Mouse (Mus musculus) forebrain, embryonic 14.5 days (tissue): ENCODE results near the gene Tpp1. TPM values are rescaled to one million over a fixed set of nuclear protein-coding genes. Genes with fewer than 3 reads are reported as not detected.
"Not testable (repeated sequence)": the region's sequence is repeated elsewhere in the genome, so short reads cannot be mapped to it uniquely, and the experiment has no call there.

Experiments used
- ATAC-seq: fragments of 200-750 bp; cut with Nextera tagmentation; 2 replicates; pipeline ENCODE4 v1.8.0; 2017; ENCODE audit warnings: mild to moderate bottlenecking, moderate library complexity
- DNase-seq: peaks from one replicate; pipeline ENCODE4 v3.0.0-alpha.2; 2015; ENCODE audit warnings: low spot score
- H3K27ac ChIP-seq: fragments of 300-500 bp; sonication (generic); 2 replicates; pipeline ENCODE4 v1.5.1; 2014; ENCODE audit warnings: low read depth, mild to moderate bottlenecking, control low read depth, low read length, moderate library complexity
- H3K27me3 ChIP-seq: fragments of 300-500 bp; sonication (generic); replicated peaks from 2 replicates; pipeline ENCODE4 v1.6.1; 2014; ENCODE audit warnings: low read length, control low read depth, mixed read lengths; ENCODE audit not compliant: control insufficient read depth, insufficient read depth
- H3K36me3 ChIP-seq: fragments of 300-500 bp; sonication (generic); 2 replicates; pipeline ENCODE4 v1.6.1; 2014; ENCODE audit warnings: low read length, control low read depth; ENCODE audit not compliant: control insufficient read depth, insufficient read depth
- H3K4me1 ChIP-seq: fragments of 300-500 bp; sonication (generic); 2 replicates; pipeline ENCODE4 v1.6.1; 2014; ENCODE audit warnings: antibody characterized with exemption, low read length, control low read depth; ENCODE audit not compliant: control insufficient read depth, insufficient read depth
- H3K4me2 ChIP-seq: fragments of 300-500 bp; sonication (generic); 2 replicates; pipeline ENCODE4 v1.6.1; 2014; ENCODE audit warnings: mild to moderate bottlenecking, control low read depth, low read length
- H3K4me3 ChIP-seq: fragments of 300-500 bp; sonication (generic); 2 replicates; pipeline ENCODE4 v1.5.1; 2014; ENCODE audit warnings: low read depth, low read length, control low read depth
- H3K9ac ChIP-seq: fragments of 300-500 bp; sonication (generic); 2 replicates; pipeline ENCODE4 v1.6.1; 2014; ENCODE audit warnings: mild to moderate bottlenecking, low read length, control low read depth, moderate library complexity
- H3K9me3 ChIP-seq: fragments of 300-500 bp; sonication (generic); replicated peaks from 2 replicates; pipeline ENCODE4 v1.6.1; 2016; ENCODE audit warnings: low read length, control low read depth, mixed read lengths; ENCODE audit not compliant: control insufficient read depth
- WGBS: fragments of 180-500 bp; shearing (Covaris S2); extraction: QIAGEN DNeasy Blood & Tissue Kit; methylation state at CpG from one replicate; pipeline ENCODE4 v1.1.7; 2014; 5-methylcytosine and 5-hydroxymethylcytosine counted together
- polyA plus RNA-seq: library from polyadenylated mRNA; unstranded; fragments of >200 nt; fragmentation: Nextera tagmentation; extraction: Ambion mirVana; gene quantifications from 2 replicates; pipeline ENCODE4 v1.2.1, GENCODE M21; 2014

Tpp1 gene
- polyA plus RNA-seq, 1 experiment from 2014 or later, result 44.3 TPM

GRCm38 (mm10) chr7:105743246-105743925 is 8.6 kb downstream of the Tpp1 start:
- not testable (repeated sequence) for H3K27me3 ChIP-seq, H3K27ac ChIP-seq, DNase-seq, H3K9me3 ChIP-seq, H3K4me1 ChIP-seq, ATAC-seq
- H3K36me3 ChIP-seq, result peaks cover 43% of the 10 kb centered on the region
- peak overlapping the region; percentile 86 for H3K4me2 ChIP-seq
- WGBS, result 31% methylated on average over 20 of the region's 20 CpGs
- H3K9ac ChIP-seq, result peak overlapping the region; percentile 93
- H3K4me3 ChIP-seq, result peak overlapping the region; percentile 98

DNA sequence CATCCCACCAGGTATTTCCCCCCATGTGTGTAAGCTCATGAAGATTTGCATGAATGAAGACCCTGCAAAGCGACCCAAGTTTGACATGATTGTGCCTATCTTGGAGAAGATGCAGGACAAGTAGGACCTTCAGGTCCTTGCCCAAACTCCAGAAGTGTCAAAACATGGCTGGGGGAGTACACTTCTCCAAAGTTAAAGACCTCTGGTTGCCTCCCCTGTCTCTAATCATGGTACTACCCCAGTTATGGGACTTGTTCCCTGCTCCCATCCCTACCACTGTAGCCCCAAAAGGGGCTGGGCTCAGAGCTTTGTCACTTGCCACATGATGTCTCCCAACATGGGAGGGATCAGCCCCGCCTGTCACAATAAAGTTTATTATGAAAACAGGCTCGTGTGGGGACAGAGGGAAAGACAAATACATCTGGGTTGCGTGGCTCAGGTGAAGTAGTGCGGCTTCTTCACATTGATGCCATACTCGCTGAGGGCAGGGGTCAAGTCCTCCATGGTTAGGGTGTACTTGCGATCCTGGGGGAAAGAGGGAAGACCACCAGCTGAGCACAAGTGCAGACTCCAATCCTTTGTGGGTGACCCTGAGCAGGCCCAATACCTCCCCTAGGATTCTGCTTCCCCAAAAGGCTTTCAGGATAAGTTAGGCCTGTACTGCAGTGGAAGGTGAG is 9.4 kb downstream of the Tpp1 start:
- H3K4me1 ChIP-seq, H3K9ac ChIP-seq, H3K9me3 ChIP-seq, H3K27me3 ChIP-seq, H3K27ac ChIP-seq, H3K4me3 ChIP-seq, H3K4me2 ChIP-seq, DNase-seq, ATAC-seq: not testable (repeated sequence)
- WGBS, result 76% methylated on average over 7 of the region's 7 CpGs
- H3K36me3 ChIP-seq, result peaks cover 39% of the 10 kb centered on the region

DNA sequence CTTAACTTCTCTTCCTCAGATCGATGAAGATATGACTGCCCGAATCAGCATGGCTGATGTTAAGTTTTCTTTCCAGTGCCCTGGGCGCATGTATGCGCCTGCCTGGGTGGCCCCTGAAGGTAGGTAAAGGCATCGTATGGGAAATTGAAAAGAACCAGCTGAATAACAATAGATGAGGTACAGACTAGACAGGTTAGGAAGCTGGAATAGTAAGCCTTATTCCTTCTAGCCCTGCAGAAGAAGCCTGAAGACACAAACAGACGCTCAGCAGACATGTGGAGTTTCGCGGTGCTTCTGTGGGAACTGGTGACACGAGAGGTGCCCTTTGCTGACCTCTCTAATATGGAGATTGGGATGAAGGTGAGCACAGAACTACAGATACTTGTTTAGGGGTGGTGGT is 10.1 kb downstream of the Tpp1 start:
- no peak overlapping the region for H3K9ac ChIP-seq
- ATAC-seq (no peak), DNase-seq (no peak)
- H3K4me1 ChIP-seq, result peaks cover 3% of the 10 kb centered on the region; the same call in 1 of the 2 replicates
- no peak overlapping the region for H3K4me3 ChIP-seq
- 92% methylated on average over 9 of the region's 9 CpGs for WGBS
- no peaks in the 10 kb centered on the region for H3K27me3 ChIP-seq
- H3K36me3 ChIP-seq, result peaks cover 35% of the 10 kb centered on the region
- no peak overlapping the region for H3K27ac ChIP-seq
- H3K9me3 ChIP-seq, result no peaks in the 10 kb centered on the region
- no peak overlapping the region for H3K4me2 ChIP-seq

- WGBS, result 84% methylated on average over 6 of the region's 6 CpGs
- Histone ChIP-seq H3K4me1 (peaks cover 3% of the 10 kb centered on the region; the same call in 1 of the 2 replicates), H3K4me2 (no peak overlapping the region), H3K4me3 (no peak overlapping the region), H3K9me3 (no peaks in the 10 kb centered on the region), H3K36me3 (peaks cover 32% of the 10 kb centered on the region), H3K9ac (no peak overlapping the region), H3K27ac (no peak overlapping the region), H3K27me3 (no peaks in the 10 kb centered on the region)
- ATAC-seq (no peak), DNase-seq (no peak)
These were observed 11.2 kb downstream of the Tpp1 start for GRCm38 (mm10) chr7:105740851-105741250.

GRCm38 (mm10) chr7:105740089-105740795 is 11.8 kb downstream of the Tpp1 start:
- peaks cover 3% of the 10 kb centered on the region; the same call in 1 of the 2 replicates for H3K4me1 ChIP-seq
- no peaks in the 10 kb centered on the region for H3K9me3 ChIP-seq
- H3K27ac ChIP-seq, result no peak overlapping the region
- H3K9ac ChIP-seq, result no peak overlapping the region
- no peak overlapping the region for H3K4me3 ChIP-seq
- DNase-seq (no peak), ATAC-seq (no peak)
- H3K36me3 ChIP-seq, result peaks cover 32% of the 10 kb centered on the region
- H3K4me2 ChIP-seq, result no peak overlapping the region
- no peaks in the 10 kb centered on the region for H3K27me3 ChIP-seq
- 83% methylated on average over 13 of the region's 13 CpGs for WGBS

GRCm38 (mm10) chr7:105738948-105739347 is 13.1 kb downstream of the Tpp1 start:
- Histone ChIP-seq H3K27me3 (no peaks in the 10 kb centered on the region), H3K27ac (no peak overlapping the region), H3K4me2 (no peak overlapping the region), H3K9ac (no peak overlapping the region; the same call in 1 of the 2 replicates), H3K4me3 (no peak overlapping the region), H3K36me3 (peaks cover 38% of the 10 kb centered on the region), H3K4me1 (peaks cover 3% of the 10 kb centered on the region; the same call in 1 of the 2 replicates), H3K9me3 (no peaks in the 10 kb centered on the region)
- peak; percentile 33 for DNase-seq
- WGBS, result 32% methylated on average over 3 of the region's 3 CpGs
- no peak for ATAC-seq

- Histone ChIP-seq H3K4me3 (no peak overlapping the region), H3K36me3 (peaks cover 45% of the 10 kb centered on the region), H3K9ac (no peak overlapping the region), H3K4me2 (peak overlapping the region; percentile 76), H3K4me1 (peaks cover 3% of the 10 kb centered on the region; the same call in 1 of the 2 replicates), H3K27me3 (no peaks in the 10 kb centered on the region), H3K27ac (no peak overlapping the region), H3K9me3 (no peaks in the 10 kb centered on the region)
- ATAC-seq, result no peak
- no peak for DNase-seq
- 81% methylated on average over 2 of the region's 2 CpGs for WGBS
These were observed 13.7 kb downstream of the Tpp1 start for GRCm38 (mm10) chr7:105738286-105738685.

DNA sequence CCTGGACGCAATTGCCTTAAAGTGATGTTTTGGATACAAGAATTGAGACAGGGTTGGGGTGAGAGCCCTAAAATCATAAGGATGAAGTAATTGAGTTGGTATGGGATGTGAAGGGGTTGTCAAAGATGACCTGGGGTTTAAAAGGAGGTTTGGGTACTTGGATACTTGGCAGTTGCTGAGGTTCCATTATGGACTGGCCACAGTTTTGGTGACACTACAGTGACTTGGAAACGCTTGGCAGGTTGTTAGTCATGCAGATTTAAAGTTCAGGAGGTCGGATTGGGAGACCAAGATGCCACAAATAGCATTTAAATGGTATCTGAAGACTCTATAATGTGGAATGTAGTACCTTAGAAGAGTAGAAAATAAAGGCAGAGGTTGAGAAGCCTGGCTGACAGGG is 14.4 kb downstream of the Tpp1 start:
- ATAC-seq (no peak), DNase-seq (no peak)
- H3K36me3 ChIP-seq, result peaks cover 46% of the 10 kb centered on the region
- peak overlapping the region; percentile 87 for H3K4me3 ChIP-seq
- peaks cover 3% of the 10 kb centered on the region; the same call in 1 of the 2 replicates for H3K4me1 ChIP-seq
- H3K9me3 ChIP-seq, result no peaks in the 10 kb centered on the region
- H3K4me2 ChIP-seq, result peak overlapping the region; percentile 76
- H3K9ac ChIP-seq, result peak overlapping the region; percentile 90
- H3K27me3 ChIP-seq, result no peaks in the 10 kb centered on the region
- no peak overlapping the region for H3K27ac ChIP-seq
- WGBS, result 46% methylated on average over 3 of the region's 3 CpGs
